Mouse (Mus musculus) myocyte (in vitro differentiated cells): ENCODE results near the gene Cpvl. TPM values are rescaled to one million over a fixed set of nuclear protein-coding genes. Genes with fewer than 3 reads are reported as not detected.

ENCODE experiments used
- H3K27me3 ChIP-seq: one replicate; pipeline ENCODE4 v1.6.1; 2011; ENCODE audit not compliant: control insufficient read depth, insufficient read depth, insufficient read length
- H3K36me3 ChIP-seq: one replicate; pipeline ENCODE4 v1.6.1; 2011; ENCODE audit not compliant: control insufficient read depth, insufficient read depth
- H3K4me2 ChIP-seq: one replicate; pipeline ENCODE4 v1.6.1; 2011; ENCODE audit warnings: low read depth, control low read depth
- H3K4me3 ChIP-seq: one replicate; pipeline ENCODE4 v1.5.1; 2011; ENCODE audit warnings: mild to moderate bottlenecking, control low read depth, moderate library complexity
- H3K79me2 ChIP-seq: one replicate; pipeline ENCODE4 v1.6.1; 2011; ENCODE audit not compliant: control insufficient read depth, insufficient read depth
- H3ac ChIP-seq: one replicate; pipeline ENCODE4 v1.6.1; 2011; ENCODE audit not compliant: control insufficient read depth, insufficient read length
- CEBPB ChIP-seq: IDR thresholded peaks from 2 replicates; pipeline ENCODE4 v1.6.1; 2011; ENCODE audit warnings: mild to moderate bottlenecking, moderate library complexity; ENCODE audit not compliant: poor library complexity, insufficient read depth, severe bottlenecking
- E2F4 ChIP-seq: IDR thresholded peaks from one replicate; pipeline ENCODE4 v1.6.1; 2011; ENCODE audit warnings: mild to moderate bottlenecking, control low read depth, moderate library complexity; ENCODE audit not compliant: insufficient read depth
- MAX ChIP-seq: IDR thresholded peaks from one replicate; pipeline ENCODE4 v1.6.1; 2011; ENCODE audit warnings: low read depth, mild to moderate bottlenecking, control low read depth
- MYOD1 ChIP-seq, 3 experiments: IDR thresholded peaks; one replicate each; pipeline ENCODE4 v1.6.1; 2011; ENCODE audit warnings: control low read depth in 2 of 3, low read depth in 2 of 3, mild to moderate bottlenecking in 2 of 3, moderate library complexity in 1 of 3; ENCODE audit not compliant: insufficient read length in 2 of 3, control insufficient read depth in 1 of 3
- MYOG ChIP-seq, 3 experiments: IDR thresholded peaks; one replicate each; pipeline ENCODE4 v1.6.1; 2011; ENCODE audit warnings: control low read depth in 2 of 3, low read depth in 2 of 3, mild to moderate bottlenecking in 2 of 3; ENCODE audit not compliant: insufficient read length in 2 of 3, control insufficient read depth in 1 of 3, insufficient read depth in 1 of 3
- POLR2A ChIP-seq: IDR thresholded peaks from one replicate; pipeline ENCODE4 v1.6.1; 2011; ENCODE audit warnings: low read depth, mild to moderate bottlenecking, control low read depth, moderate library complexity; ENCODE audit not compliant: insufficient read length
- POLR2AphosphoS2 ChIP-seq: IDR thresholded peaks from one replicate; pipeline ENCODE4 v1.6.1; 2011; ENCODE audit warnings: low read depth, control low read depth; ENCODE audit not compliant: insufficient read length
- REST ChIP-seq: IDR thresholded peaks from one replicate; pipeline ENCODE4 v1.6.1; 2011; ENCODE audit warnings: mild to moderate bottlenecking, control low read depth, moderate library complexity; ENCODE audit not compliant: insufficient read depth, insufficient read length
- SRF ChIP-seq: IDR thresholded peaks from one replicate; pipeline ENCODE4 v1.6.1; 2011; ENCODE audit warnings: low read depth; ENCODE audit not compliant: control insufficient read depth, insufficient read length
- TCF12 ChIP-seq: IDR thresholded peaks from one replicate; pipeline ENCODE4 v1.6.1; 2011; ENCODE audit warnings: mild to moderate bottlenecking, control low read depth; ENCODE audit not compliant: poor library complexity, insufficient read depth, severe bottlenecking
- TCF3 ChIP-seq: IDR thresholded peaks from one replicate; pipeline ENCODE4 v1.6.1; 2011; ENCODE audit warnings: low read depth, control low read depth; ENCODE audit not compliant: insufficient read length
- USF1 ChIP-seq: IDR thresholded peaks from one replicate; pipeline ENCODE4 v1.6.1; 2011; ENCODE audit warnings: low read depth, mild to moderate bottlenecking, control low read depth, moderate library complexity
- polyA plus RNA-seq: library from polyadenylated mRNA; unstranded; fragments of >200 nt; fragmentation: generic; extraction: Trizol; gene quantifications from one replicate; pipeline ENCODE4 v1.2.1, GENCODE M21; 2012; ENCODE audit warnings: missing spikeins

Gene Cpvl
- polyA plus RNA-seq, 1 experiment = not detected

- Histone ChIP-seq H3K36me3 (no peaks in the 10 kb centered on the region), H3ac (no peak overlapping the region), H3K4me3 (no peak overlapping the region), H3K4me2 (no peak overlapping the region), H3K79me2 (no peaks in the 10 kb centered on the region), H3K27me3 (no peaks in the 10 kb centered on the region)
- TF ChIP-seq CEBPB (no peak), TCF12 (no peak), USF1 (no peak), POLR2A (no peak), SRF (no peak), TCF3 (no peak), MAX (no peak), POLR2AphosphoS2 (no peak), E2F4 (no peak), MYOD1 (IDR thresholded peaks at IDR 0.05; ENCODE audit: control insufficient read depth in 1 of 3, insufficient read length in 2 of 3, low read depth in 2 of 3) (no peak), REST (no peak), MYOG (IDR thresholded peaks at IDR 0.05; ENCODE audit: control insufficient read depth in 1 of 3, insufficient read depth in 1 of 3, insufficient read length in 2 of 3, low read depth in 2 of 3) (no peak)
Observed at GRCm38 (mm10) chr6:53955846-53956245, 22.6 kb downstream of the Cpvl start.

- no peaks in the 10 kb centered on the region for H3K27me3 ChIP-seq
- H3K4me2 ChIP-seq = no peak overlapping the region
- H3K4me3 ChIP-seq = no peak overlapping the region
- no peaks in the 10 kb centered on the region for H3K79me2 ChIP-seq
- no peak overlapping the region for H3ac ChIP-seq
- TF ChIP-seq MAX = no peak
- H3K36me3 ChIP-seq = no peaks in the 10 kb centered on the region
Observed at GRCm38 (mm10) chr6:53955271-53955670, 23.2 kb downstream of the Cpvl start.

- Histone ChIP-seq H3K27me3 (no peaks in the 10 kb centered on the region), H3ac (no peak overlapping the region), H3K4me3 (no peak overlapping the region), H3K4me2 (no peak overlapping the region), H3K79me2 (no peaks in the 10 kb centered on the region), H3K36me3 (no peaks in the 10 kb centered on the region)
- no peak for TF ChIP-seq MYOG (IDR thresholded peaks at IDR 0.05; ENCODE audit: control insufficient read depth in 1 of 3, insufficient read depth in 1 of 3, insufficient read length in 2 of 3, low read depth in 2 of 3)
- TF ChIP-seq MYOD1 (IDR thresholded peaks at IDR 0.05; ENCODE audit: control insufficient read depth in 1 of 3, insufficient read length in 2 of 3, low read depth in 2 of 3) = no peak
- TF ChIP-seq REST = no peak
- TF ChIP-seq E2F4 = no peak
- TF ChIP-seq CEBPB = no peak
- TF ChIP-seq POLR2AphosphoS2 = no peak
- no peak for TF ChIP-seq TCF12
- TF ChIP-seq USF1 = no peak
- no peak for TF ChIP-seq POLR2A
- no peak for TF ChIP-seq SRF
- TF ChIP-seq MAX = no peak
- no peak for TF ChIP-seq TCF3
Observed at GRCm38 (mm10) chr6:53954106-53954505, 24.4 kb downstream of the Cpvl start.

GRCm38 (mm10) chr6:53953348-53953747 is 25.1 kb downstream of the Cpvl start:
- TF ChIP-seq TCF12 (no peak), SRF (no peak), TCF3 (no peak)

GRCm38 (mm10) chr6:53951421-53951820 is 27.1 kb downstream of the Cpvl start:
- no peaks in the 10 kb centered on the region for H3K79me2 ChIP-seq
- H3K4me2 ChIP-seq = no peak overlapping the region
- H3K36me3 ChIP-seq = no peaks in the 10 kb centered on the region
- peaks cover 4% of the 10 kb centered on the region for H3K27me3 ChIP-seq
- H3K4me3 ChIP-seq = no peak overlapping the region
- no peak overlapping the region for H3ac ChIP-seq
- no peak for TF ChIP-seq MAX
- TF ChIP-seq TCF3 = no peak
- TF ChIP-seq MYOD1 (IDR thresholded peaks at IDR 0.05; ENCODE audit: control insufficient read depth in 1 of 3, insufficient read length in 2 of 3, low read depth in 2 of 3) = no peak
- TF ChIP-seq REST = no peak
- no peak for TF ChIP-seq POLR2AphosphoS2
- no peak for TF ChIP-seq SRF
- TF ChIP-seq USF1 = no peak
- no peak for TF ChIP-seq TCF12
- TF ChIP-seq MYOG (IDR thresholded peaks at IDR 0.05; ENCODE audit: control insufficient read depth in 1 of 3, insufficient read depth in 1 of 3, insufficient read length in 2 of 3, low read depth in 2 of 3) = no peak
- TF ChIP-seq CEBPB = no peak
- TF ChIP-seq E2F4 = no peak
- TF ChIP-seq POLR2A = no peak

More at GRCm38 (mm10) chr6:53953348-53953747, 25.1 kb downstream of the Cpvl start:
- no peak overlapping the region for H3K4me2 ChIP-seq
- H3K79me2 ChIP-seq = no peaks in the 10 kb centered on the region
- H3K27me3 ChIP-seq = no peaks in the 10 kb centered on the region
- H3K4me3 ChIP-seq = no peak overlapping the region
- no peaks in the 10 kb centered on the region for H3K36me3 ChIP-seq
- no peak overlapping the region for H3ac ChIP-seq
